Mouse (Mus musculus) CH12.LX (cell line): ENCODE data around the gene Rps25. TPM values are rescaled to one million over a fixed set of nuclear protein-coding genes. Genes with fewer than 3 reads are reported as not detected.

ENCODE experiments used
- DNase-seq: peaks from one replicate; pipeline ENCODE4 v3.0.0-alpha.2; 2013; ENCODE audit errors: extremely low read depth
- H3K27ac ChIP-seq: 2 replicates; pipeline ENCODE4 v1.5.1; 2012; ENCODE audit warnings: low read depth, mild to moderate bottlenecking, control low read depth, moderate library complexity; ENCODE audit not compliant: insufficient read depth
- H3K27me3 ChIP-seq: replicated peaks from 2 replicates; pipeline ENCODE3; 2012; ENCODE audit warnings: inconsistent platforms
- H3K36me3 ChIP-seq, 2 experiments: replicated peaks in 1 of 2; 2 replicates each; pipeline versions ENCODE3 to v1.6.1; 2012; ENCODE audit warnings: inconsistent platforms in 1 of 2, low read length in 1 of 2, mild to moderate bottlenecking in 1 of 2, mixed read lengths in 1 of 2, moderate library complexity in 1 of 2; ENCODE audit not compliant: control insufficient read depth in 1 of 2, insufficient read depth in 1 of 2
- H3K4me1 ChIP-seq, 2 experiments: 2 replicates each; pipeline ENCODE4 v1.6.1; 2012; ENCODE audit warnings: inconsistent platforms in 1 of 2, moderate library complexity in 1 of 2; ENCODE audit not compliant: insufficient read depth in 2 of 2, control insufficient read depth in 1 of 2
- H3K4me2 ChIP-seq: 2 replicates; pipeline ENCODE4 v1.6.1; 2012; ENCODE audit warnings: low read depth, mild to moderate bottlenecking, control low read depth; ENCODE audit not compliant: poor library complexity, insufficient read depth, severe bottlenecking
- H3K4me3 ChIP-seq, 3 experiments: fragments of 150-350 bp in 1 of 3; sonication (generic) in 1 of 3; replicated peaks in 1 of 3; 2 replicates each; pipeline versions ENCODE3 to v1.5.1; 2011 to 2012; ENCODE audit warnings: low read depth in 2 of 3, low read length in 2 of 3, mild to moderate bottlenecking in 2 of 3, moderate library complexity in 2 of 3, control low read depth in 1 of 3, improper control_type of control experiment in 1 of 3, inconsistent platforms in 1 of 3, mixed read lengths in 1 of 3; ENCODE audit not compliant: poor library complexity in 1 of 3
- H3K79me2 ChIP-seq: replicated peaks from 2 replicates; pipeline ENCODE4 v1.6.1; 2012; ENCODE audit warnings: mild to moderate bottlenecking, moderate library complexity; ENCODE audit not compliant: control insufficient read depth, poor library complexity, insufficient read depth, severe bottlenecking; ENCODE audit errors: extremely low read depth
- H3K9ac ChIP-seq: 2 replicates; pipeline ENCODE4 v1.6.1; 2012; ENCODE audit warnings: low read depth, mild to moderate bottlenecking, control low read depth, moderate library complexity; ENCODE audit not compliant: insufficient read depth
- H3K9me3 ChIP-seq: replicated peaks from 2 replicates; pipeline ENCODE3; 2012; ENCODE audit warnings: low read length, inconsistent platforms, mixed read lengths
- BHLHE40 ChIP-seq: IDR thresholded peaks from 2 replicates; pipeline ENCODE4 v1.6.1; 2011; ENCODE audit warnings: mild to moderate bottlenecking, low read depth, low read length, improper control_type of control experiment
- CHD1 ChIP-seq: IDR thresholded peaks from 2 replicates; pipeline ENCODE4 v1.6.1; 2012; ENCODE audit warnings: low read depth, low read length, improper control_type of control experiment, inconsistent platforms
- CHD2 ChIP-seq: IDR thresholded peaks from 2 replicates; pipeline ENCODE4 v1.6.1; 2011; ENCODE audit warnings: low read length, improper control_type of control experiment
- CTCF ChIP-seq, 2 experiments: IDR thresholded peaks in 1 of 2; conservative IDR thresholded peaks in 1 of 2; 2 replicates each; pipeline ENCODE4 v1.5.1; 2011 to 2012; ENCODE audit warnings: low read depth in 2 of 2, low read length in 2 of 2, improper control_type of control experiment in 1 of 2, inconsistent platforms in 1 of 2, mild to moderate bottlenecking in 1 of 2, moderate library complexity in 1 of 2
- E2F4 ChIP-seq: IDR thresholded peaks from 2 replicates; pipeline ENCODE4 v1.6.1; 2011; ENCODE audit warnings: low read depth, low read length, improper control_type of control experiment; ENCODE audit not compliant: insufficient replicate concordance
- ELF1 ChIP-seq: IDR thresholded peaks from 2 replicates; pipeline ENCODE4 v1.6.1; 2014; ENCODE audit warnings: low read depth, mild to moderate bottlenecking, inconsistent platforms, low read length, improper control_type of control experiment
- EP300 ChIP-seq: IDR thresholded peaks from 2 replicates; pipeline ENCODE4 v1.6.1; 2011; ENCODE audit warnings: low read length, improper control_type of control experiment
- ETS1 ChIP-seq: conservative IDR thresholded peaks from 2 replicates; pipeline ENCODE4 v1.6.1; 2012; ENCODE audit warnings: low read depth, mild to moderate bottlenecking, inconsistent platforms, low read length, improper control_type of control experiment, moderate library complexity
- GABPA ChIP-seq: IDR thresholded peaks from 2 replicates; pipeline ENCODE4 v1.6.1; 2012; ENCODE audit warnings: low read depth, low read length, improper control_type of control experiment, inconsistent platforms; ENCODE audit not compliant: insufficient replicate concordance
- HCFC1 ChIP-seq: IDR thresholded peaks from 2 replicates; pipeline ENCODE4 v1.6.1; 2012; ENCODE audit warnings: low read depth, mild to moderate bottlenecking, inconsistent platforms, low read length, improper control_type of control experiment
- IRF4 ChIP-seq: IDR thresholded peaks from 2 replicates; pipeline ENCODE4 v1.6.1; 2014; ENCODE audit warnings: low read depth, mild to moderate bottlenecking, inconsistent platforms, low read length, improper control_type of control experiment
- JUN ChIP-seq: IDR thresholded peaks from 2 replicates; pipeline ENCODE4 v1.6.1; 2011; ENCODE audit warnings: low read depth, mild to moderate bottlenecking, low read length, improper control_type of control experiment, moderate library complexity; ENCODE audit not compliant: insufficient read depth
- JUND ChIP-seq: conservative IDR thresholded peaks from 2 replicates; pipeline ENCODE4 v1.6.1; 2011; ENCODE audit warnings: low read depth, low read length, improper control_type of control experiment
- KAT2A ChIP-seq: IDR thresholded peaks from 2 replicates; pipeline ENCODE4 v1.6.1; 2012; ENCODE audit warnings: low read length, improper control_type of control experiment, inconsistent platforms; ENCODE audit not compliant: insufficient replicate concordance
- MAFK ChIP-seq: IDR thresholded peaks from 2 replicates; pipeline ENCODE4 v1.6.1; 2011; ENCODE audit warnings: low read length, improper control_type of control experiment; ENCODE audit not compliant: insufficient replicate concordance
- MAX ChIP-seq: IDR thresholded peaks from 2 replicates; pipeline ENCODE4 v1.6.1; 2011; ENCODE audit warnings: low read length, improper control_type of control experiment
- MAZ ChIP-seq: IDR thresholded peaks from 2 replicates; pipeline ENCODE4 v1.6.1; 2012; ENCODE audit warnings: low read depth, mild to moderate bottlenecking, inconsistent platforms, low read length, improper control_type of control experiment, moderate library complexity
- MEF2A ChIP-seq: IDR thresholded peaks from 2 replicates; pipeline ENCODE4 v1.6.1; 2014; ENCODE audit warnings: low read depth, mild to moderate bottlenecking, inconsistent platforms, low read length, improper control_type of control experiment, borderline replicate concordance
- MXI1 ChIP-seq: IDR thresholded peaks from 2 replicates; pipeline ENCODE4 v1.6.1; 2011; ENCODE audit warnings: mild to moderate bottlenecking, low read depth, low read length, improper control_type of control experiment
- MYC ChIP-seq: IDR thresholded peaks from 2 replicates; pipeline ENCODE4 v1.6.1; 2011; ENCODE audit warnings: low read depth, mild to moderate bottlenecking, improper control_type of control experiment, low read length
- NELFE ChIP-seq: IDR thresholded peaks from 2 replicates; pipeline ENCODE4 v1.6.1; 2011; ENCODE audit warnings: low read depth, low read length, improper control_type of control experiment
- NRF1 ChIP-seq: IDR thresholded peaks from 2 replicates; pipeline ENCODE4 v1.6.1; 2014; ENCODE audit warnings: low read depth, mild to moderate bottlenecking, inconsistent platforms, low read length, improper control_type of control experiment, moderate library complexity
- PAX5 ChIP-seq: IDR thresholded peaks from 2 replicates; pipeline ENCODE4 v1.6.1; 2012; ENCODE audit warnings: low read length, inconsistent platforms, mixed read lengths
- POLR2A ChIP-seq: IDR thresholded peaks from 2 replicates; pipeline ENCODE4 v1.6.1; 2011; ENCODE audit warnings: low read depth, mild to moderate bottlenecking, improper control_type of control experiment, low read length
- POLR2AphosphoS2 ChIP-seq: IDR thresholded peaks from 2 replicates; pipeline ENCODE4 v1.6.1; 2011; ENCODE audit warnings: low read depth, low read length, improper control_type of control experiment
- RAD21 ChIP-seq: IDR thresholded peaks from 2 replicates; pipeline ENCODE4 v1.6.1; 2011; ENCODE audit warnings: low read depth, mild to moderate bottlenecking, low read length, improper control_type of control experiment, moderate library complexity
- RCOR1 ChIP-seq: conservative IDR thresholded peaks from 2 replicates; pipeline ENCODE4 v1.6.1; 2012; ENCODE audit warnings: low read depth, mild to moderate bottlenecking, inconsistent platforms, low read length, improper control_type of control experiment
- SIN3A ChIP-seq: IDR thresholded peaks from 2 replicates; pipeline ENCODE4 v1.6.1; 2012; ENCODE audit warnings: low read length, improper control_type of control experiment, inconsistent platforms
- SMC3 ChIP-seq: IDR thresholded peaks from 2 replicates; pipeline ENCODE4 v1.6.1; 2011; ENCODE audit warnings: low read depth, low read length, improper control_type of control experiment
- TBP ChIP-seq: conservative IDR thresholded peaks from 2 replicates; pipeline ENCODE4 v1.6.1; 2011; ENCODE audit warnings: low read depth, low read length, improper control_type of control experiment
- TCF12 ChIP-seq: IDR thresholded peaks from 2 replicates; pipeline ENCODE4 v1.6.1; 2014; ENCODE audit warnings: low read depth, mild to moderate bottlenecking, inconsistent platforms, low read length, improper control_type of control experiment
- UBTF ChIP-seq: IDR thresholded peaks from 2 replicates; pipeline ENCODE4 v1.6.1; 2012; ENCODE audit warnings: low read depth, mild to moderate bottlenecking, inconsistent platforms, low read length, improper control_type of control experiment, moderate library complexity
- USF1 ChIP-seq: IDR thresholded peaks from 2 replicates; pipeline ENCODE4 v1.6.1; 2014; ENCODE audit warnings: low read depth, mild to moderate bottlenecking, inconsistent platforms, low read length, improper control_type of control experiment
- USF2 ChIP-seq: conservative IDR thresholded peaks from 2 replicates; pipeline ENCODE4 v1.6.1; 2011; ENCODE audit warnings: low read depth, low read length, improper control_type of control experiment
- ZC3H11A ChIP-seq: IDR thresholded peaks from 2 replicates; pipeline ENCODE4 v1.6.1; 2012; ENCODE audit warnings: low read depth, mild to moderate bottlenecking, inconsistent platforms, low read length, improper control_type of control experiment
- ZKSCAN1 ChIP-seq: IDR thresholded peaks from 2 replicates; pipeline ENCODE4 v1.6.1; 2012; ENCODE audit warnings: low read depth, inconsistent platforms, low read length, improper control_type of control experiment, borderline replicate concordance
- ZMIZ1 ChIP-seq: IDR thresholded peaks from 2 replicates; pipeline ENCODE4 v1.6.1; 2012; ENCODE audit warnings: low read depth, mild to moderate bottlenecking, inconsistent platforms, low read length, improper control_type of control experiment
- ZNF384 ChIP-seq: IDR thresholded peaks from 2 replicates; pipeline ENCODE4 v1.6.1; 2012; ENCODE audit warnings: low read depth, low read length, improper control_type of control experiment, inconsistent platforms
- dilution Hi-C: fragments of 300-500 bp; cut with MboI; formaldehyde crosslinking; loops from 2 replicates; pipeline ENCODE4 v1.14.3; 2020; ENCODE audit warnings: low sequenced_read_pairs; ENCODE audit not compliant: extremely low pct_unique_long_range_greater_than_20kb, extremely low pct_ligation_motif_present
- in situ Hi-C: fragments of 300-500 bp; cut with MboI; formaldehyde crosslinking; loops from 3 replicates; pipeline ENCODE4 v1.14.3; 2019; ENCODE audit warnings: low sequenced_read_pairs, low pct_ligation_motif_present, low pct_unique_long_range_greater_than_20kb, mixed read lengths
- polyA plus RNA-seq: library from polyadenylated mRNA; unstranded; fragments of >175 nt; gene quantifications from 2 replicates; pipeline ENCODE4 v1.2.1, GENCODE M21; 2012; ENCODE audit warnings: low read depth; ENCODE audit not compliant: insufficient read length
- total RNA-seq, 2 experiments: library from RNA; depleted of rRNA; stranded (reverse); fragments of 300-350 nt in 1 of 2; fragments of >200 nt in 1 of 2; gene quantifications; 2 replicates each; pipeline ENCODE4 v1.2.3; 2012 to 2014

Gene Rps25
- 2,535 and 3,076 TPM in 2 replicates for total RNA-seq (2012; rRNA removed)
- total RNA-seq (2014; rRNA removed), result 3,131 and 3,378 TPM in 2 replicates
- polyA plus RNA-seq, result 2,547 and 3,250 TPM in 2 replicates

- peak; percentile 93 for DNase-seq
- Histone ChIP-seq H3K4me2 (peak within 1 kb of the TSS; percentile 77), H3K9me3 (no peaks in the 10 kb centered on the region), H3K79me2 (peaks cover 39% of the 10 kb centered on the region), H3K9ac (peak within 1 kb of the TSS; percentile 95), H3K27ac (peak within 1 kb of the TSS; percentile 86), H3K36me3 (peaks cover 55 to 71% of the 10 kb centered on the region in 2 experiments), H3K4me3 (peak within 1 kb of the TSS; percentile 91 to 95 (median 95)), H3K4me1 (peaks cover 11 to 55% of the 10 kb centered on the region in 2 experiments), H3K27me3 (no peaks in the 10 kb centered on the region)
- TF ChIP-seq ELF1, result peak; percentile 84
- peak; percentile 90 for TF ChIP-seq CHD2
- TF ChIP-seq IRF4, result peak; percentile 46
- no peak for TF ChIP-seq RAD21
- TF ChIP-seq E2F4, result 0 out of 2 replicates have a peak, but pooled peaks have one; percentile 24
- TF ChIP-seq MAFK, result no peak
- no peak for TF ChIP-seq UBTF
- no peak; the same call in 1 of the 2 replicates for TF ChIP-seq ZNF384
- TF ChIP-seq JUN, result no peak
- no peak for TF ChIP-seq CTCF (conservative IDR thresholded peaks at IDR 0.05 in 1 of 2, IDR thresholded peaks at IDR 0.05 in 1 of 2; ENCODE audit: low read depth in 2 of 2, low read length in 2 of 2)
- TF ChIP-seq KAT2A, result peak; percentile 92; the same call in 1 of the 2 replicates
- TF ChIP-seq MYC, result peak; percentile 46; the same call in 1 of the 2 replicates
- no peak for TF ChIP-seq EP300
- no peak for TF ChIP-seq CHD1
- TF ChIP-seq GABPA, result no peak; the same call in 1 of the 2 replicates
- TF ChIP-seq USF1, result no peak
- TF ChIP-seq MAX, result peak; percentile 79
- peak; percentile 81 for TF ChIP-seq SIN3A
- TF ChIP-seq POLR2A, result peak; percentile 73
- TF ChIP-seq ZKSCAN1, result no peak
- TF ChIP-seq PAX5, result no peak
- TF ChIP-seq ETS1, result no peak
- no peak for TF ChIP-seq JUND
- TF ChIP-seq RCOR1, result 0 out of 2 replicates have a peak, but pooled peaks have one; percentile 45
- no peak for TF ChIP-seq USF2
- TF ChIP-seq TCF12, result peak; percentile 66
- TF ChIP-seq MXI1, result peak; percentile 84
- peak; percentile 87 for TF ChIP-seq HCFC1
- no peak for TF ChIP-seq SMC3
- TF ChIP-seq MAZ, result peak; percentile 76
- TF ChIP-seq TBP, result peak; percentile 85
- TF ChIP-seq NRF1, result peak; percentile 87
- no peak for TF ChIP-seq ZC3H11A
- peak; percentile 52 for TF ChIP-seq BHLHE40
- TF ChIP-seq ZMIZ1, result peak; percentile 63
- peak; percentile 64; the same call in 1 of the 2 replicates for TF ChIP-seq POLR2AphosphoS2
- TF ChIP-seq MEF2A, result 0 out of 2 replicates have a peak, but pooled peaks have one; percentile 28
- peak; percentile 42 for TF ChIP-seq NELFE
- dilution Hi-C loops (no loop called here), in situ Hi-C loops (no loop called here)
These were observed at the start of gene Rps25, which contains the start of gene Trappc4 for GRCm38 (mm10) chr9:44406906-44407751. TSS of gene Rps25 (plus strand) at chr9:44407139. TSS of gene Trappc4 (minus strand) at chr9:44407600.
